Mouse (Mus musculus): ENCODE data around the gene Gfap. TPM values are rescaled to one million over a fixed set of nuclear protein-coding genes. Genes with fewer than 3 reads are reported as not detected.

Gfap gene
- total RNA-seq, 2 experiments from 2014 or later: 0.13 to 0.31 TPM

- DNase-seq (ENCODE audit: low spot score): no peak
- intact Hi-C loops (cut with DNase I): loop anchor here (2.0 to 10.0 kb wide), 2 partner anchors 154 to 254 kb away; no protein-coding TSS in a partner anchor
Measured at GRCm38 (mm10) chr11:102901199-102901598, 487 bp upstream of the Gfap start.

DNA sequence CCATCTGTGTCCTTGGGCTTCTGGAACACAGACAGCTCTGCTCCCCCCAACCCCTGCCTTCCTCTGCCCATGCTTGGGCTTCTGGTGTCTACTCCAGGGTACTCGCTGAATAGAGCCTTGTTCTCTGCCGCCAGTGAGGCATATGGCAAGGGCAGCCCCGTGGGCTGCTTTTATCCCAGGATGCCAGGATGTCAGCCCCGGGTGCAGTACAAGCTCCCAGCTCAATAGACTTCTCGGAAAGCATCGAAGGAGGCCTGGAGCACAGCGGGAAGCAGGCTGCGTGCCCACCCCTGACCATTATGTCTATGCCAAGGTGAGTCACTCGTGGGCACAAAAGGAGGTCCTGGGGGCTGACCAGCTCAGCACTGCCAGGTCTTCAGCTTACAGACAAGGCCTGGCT lies 2.3 kb downstream of the Gfap start:
- no peak for DNase-seq (ENCODE audit: low spot score)
- intact Hi-C loops (cut with DNase I): no loop called here

DNA sequence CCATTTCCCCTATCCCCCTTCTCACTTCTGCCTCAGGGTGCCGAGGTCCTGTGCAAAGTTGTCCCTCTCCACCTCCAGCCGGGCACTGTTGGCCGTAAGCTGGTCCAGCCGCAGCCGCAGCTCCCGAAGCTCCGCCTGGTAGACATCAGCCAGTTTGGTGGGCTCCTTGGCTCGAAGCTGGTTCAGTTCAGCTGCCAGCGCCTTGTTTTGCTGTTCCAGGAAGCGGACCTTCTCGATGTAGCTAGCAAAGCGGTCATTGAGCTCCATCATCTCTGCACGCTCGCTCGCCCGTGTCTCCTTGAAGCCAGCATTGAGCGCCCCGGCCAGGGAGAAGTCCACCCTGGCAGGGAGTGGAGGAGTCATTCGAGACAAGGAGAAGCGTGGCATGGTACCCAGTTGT lies 4.1 kb downstream of the Gfap start:
- DNase-seq (ENCODE audit: low spot score): no peak
- intact Hi-C loops (cut with DNase I): no loop called here

DNA sequence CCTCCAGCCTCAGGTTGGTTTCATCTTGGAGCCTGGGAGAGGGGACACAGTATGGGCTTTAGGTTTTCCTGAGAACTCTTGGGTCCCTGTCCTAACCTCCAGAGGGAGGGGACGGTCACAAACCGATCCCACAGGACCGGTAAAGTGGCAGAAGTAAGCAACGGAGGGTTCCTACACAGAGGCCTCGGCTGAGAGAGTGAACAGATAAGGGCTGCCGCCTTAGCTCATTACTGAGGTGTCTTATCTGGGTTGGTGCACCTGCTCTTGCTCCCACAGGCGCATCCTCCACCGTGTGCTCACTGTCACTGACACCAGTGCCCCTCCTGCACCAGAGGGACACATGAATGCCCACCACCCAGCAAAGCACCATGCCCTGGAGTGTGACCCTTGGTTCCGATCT lies 4.9 kb downstream of the Gfap start:
- intact Hi-C loops (cut with DNase I): no loop called here

DNA sequence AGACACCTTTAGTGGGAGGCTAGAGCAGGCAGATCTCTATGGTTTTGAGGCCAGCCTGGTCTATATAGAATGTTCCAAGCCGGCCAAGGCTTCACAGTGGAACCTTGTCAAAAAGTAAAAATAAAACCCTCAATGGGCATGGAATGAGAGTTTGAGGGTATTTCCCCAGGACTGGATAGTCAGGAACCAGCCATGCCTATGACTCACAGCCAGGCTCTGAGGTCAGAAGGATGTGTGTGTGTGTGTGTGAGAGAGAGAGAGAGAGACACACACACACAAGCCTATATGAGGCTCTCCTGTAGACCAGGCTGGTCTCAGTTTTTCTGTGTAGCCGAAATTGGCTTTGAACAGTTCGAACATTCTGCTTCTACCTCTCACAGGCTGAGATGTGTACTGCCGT lies 6.0 kb downstream of the Gfap start:
- DNase-seq (ENCODE audit: low spot score): no peak
- intact Hi-C loops (cut with DNase I): no loop called here

More for the DNA sequence above, 4.9 kb downstream of the Gfap start:
- DNase-seq (ENCODE audit: low spot score): no peak

- DNase-seq (ENCODE audit: low spot score): peak; percentile 50
- intact Hi-C loops (cut with DNase I): no loop called here
Measured at GRCm38 (mm10) chr11:102893015-102893651, 7.6 kb downstream of the Gfap start.

- intact Hi-C loops (cut with DNase I): no loop called here
- DNase-seq (ENCODE audit: low spot score): no peak
Measured at GRCm38 (mm10) chr11:102890096-102890495, 10.6 kb downstream of the Gfap start.

- no peak for DNase-seq (ENCODE audit: low spot score)
- intact Hi-C loops (cut with DNase I): no loop called here
Measured at GRCm38 (mm10) chr11:102888135-102888534, 12.6 kb downstream of the Gfap start.

DNA sequence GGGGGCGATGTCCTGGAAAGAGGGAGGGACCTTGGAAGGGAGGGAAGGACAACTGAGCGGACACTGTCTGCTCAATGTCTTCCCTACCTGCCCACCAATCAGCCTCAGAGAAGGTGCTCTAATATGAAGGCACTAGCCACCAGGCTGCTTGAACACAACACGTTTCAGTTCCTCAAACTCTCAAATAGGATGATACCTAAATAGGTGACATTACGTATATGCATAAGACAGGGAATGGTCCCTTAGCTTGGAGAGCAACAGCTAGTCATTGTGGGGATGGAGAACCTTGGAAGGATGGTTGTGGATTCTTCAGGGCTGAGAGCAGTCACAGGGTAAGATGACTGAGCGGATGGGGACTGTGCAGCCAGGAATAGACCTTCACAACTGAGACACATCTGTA lies 13.3 kb downstream of the Gfap start:
- intact Hi-C loops (cut with DNase I): no loop called here

DNA sequence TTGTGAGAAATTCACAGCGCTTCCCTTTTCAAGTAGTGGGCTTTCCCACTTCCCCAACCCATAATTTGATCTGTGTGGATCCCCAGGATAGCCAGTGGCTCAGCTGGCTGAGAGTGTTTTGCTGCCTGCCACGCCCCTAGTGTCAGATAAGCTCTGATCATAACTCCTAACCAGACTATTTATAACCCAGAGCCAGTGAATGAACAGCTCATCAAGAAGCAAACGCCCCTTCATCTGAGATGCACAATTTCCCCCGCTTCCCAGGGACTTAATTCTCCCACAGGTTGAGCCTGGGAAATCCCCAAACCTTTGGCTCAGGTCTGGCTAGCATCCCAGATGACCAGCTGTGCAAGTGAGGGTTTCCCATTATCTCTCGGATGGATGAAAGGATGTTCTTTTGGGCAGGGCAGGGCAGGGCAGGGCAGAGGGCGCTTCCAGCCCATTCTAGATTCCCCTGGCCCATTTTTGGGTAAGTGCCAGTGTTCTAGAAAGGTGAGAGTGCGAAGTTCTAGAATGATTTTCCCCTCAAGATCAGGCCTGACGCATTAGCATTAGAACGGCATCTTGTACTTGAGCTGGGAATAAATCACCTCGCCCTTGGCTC lies 16.0 kb downstream of the Gfap start, which contains the start of gene Fam187a:
Gene Fam187a (plus strand): TSS at position 554 of the 604 bp plus-strand sequence.
- DNase-seq (ENCODE audit: low spot score): no peak
- intact Hi-C loops (cut with DNase I): no loop called here

More for the DNA sequence above, 13.3 kb downstream of the Gfap start:
- DNase-seq (ENCODE audit: low spot score): no peak

GRCm38 (mm10) chr11:102881314-102882198 lies 19.2 kb downstream of the Gfap start:
- intact Hi-C loops (cut with DNase I): no loop called here
- DNase-seq (ENCODE audit: low spot score): no peak

- intact Hi-C loops (cut with DNase I): no loop called here
Measured at GRCm38 (mm10) chr11:102880585-102881313, 20.0 kb downstream of the Gfap start, which contains the start of the genes Eftud2 and Ccdc103. Eftud2 (minus strand) TSS chr11:102880985. Ccdc103 (plus strand) TSS chr11:102881204.

GRCm38 (mm10) chr11:102879558-102879957 lies 21.2 kb downstream of the Gfap start:
- intact Hi-C loops (cut with DNase I): no loop called here
- DNase-seq (ENCODE audit: low spot score): no peak

More at GRCm38 (mm10) chr11:102880585-102881313, 20.0 kb downstream of the Gfap start, which contains the start of the genes Eftud2 and Ccdc103:
- peak; percentile 79 for DNase-seq (ENCODE audit: low spot score)

DNA sequence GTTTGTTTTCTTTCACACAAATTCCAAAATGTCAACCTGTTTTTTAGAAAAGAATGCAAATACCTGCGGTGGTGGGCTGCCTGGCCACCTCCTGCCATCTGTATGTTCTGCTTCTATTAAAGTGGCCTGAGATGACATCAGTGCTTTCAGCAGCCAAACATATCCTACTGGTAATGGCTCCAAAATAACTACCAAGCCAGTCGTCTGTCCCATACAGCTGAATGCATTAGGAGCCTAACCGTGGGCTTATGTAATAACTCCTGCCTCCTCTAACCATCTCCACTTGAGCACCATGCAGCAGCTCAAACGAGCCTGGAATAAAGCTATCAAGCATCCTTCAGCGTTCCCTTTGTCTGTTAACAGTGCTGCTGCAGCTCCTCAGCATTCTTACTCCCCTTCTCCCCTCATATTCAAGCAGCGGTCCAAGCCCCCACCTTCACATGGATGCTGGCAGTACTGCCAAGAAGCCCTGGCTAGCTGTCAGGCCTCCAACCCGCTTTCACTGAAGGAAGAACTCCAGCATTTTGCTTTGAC lies 25.8 kb downstream of the Gfap start:
- DNase-seq (ENCODE audit: low spot score): no peak
- intact Hi-C loops (cut with DNase I): no loop called here

DNA sequence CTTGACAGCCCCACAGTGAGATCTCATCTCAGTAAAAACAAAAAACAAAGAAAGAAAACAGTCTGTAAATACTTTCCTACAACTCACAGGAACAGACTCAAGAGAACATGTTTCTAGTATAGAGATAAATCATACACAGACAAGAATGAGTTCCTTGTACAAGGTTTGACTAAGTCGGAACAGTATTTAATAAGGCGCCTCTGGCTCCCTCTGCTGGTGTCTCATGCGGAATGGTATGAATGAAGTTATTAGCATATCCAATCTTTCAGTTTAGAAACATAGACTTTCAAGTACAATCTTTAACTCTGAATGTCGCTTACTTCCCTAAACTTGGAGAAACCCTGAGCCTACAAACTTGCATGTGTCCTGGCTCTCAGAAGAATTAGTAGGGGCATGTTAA lies 36.4 kb downstream of the Gfap start:
- intact Hi-C loops (cut with DNase I): loop anchor here (1.0 kb wide), 1 partner anchor 90 kb away; no protein-coding TSS in a partner anchor
- DNase-seq (ENCODE audit: low spot score): no peak

DNA sequence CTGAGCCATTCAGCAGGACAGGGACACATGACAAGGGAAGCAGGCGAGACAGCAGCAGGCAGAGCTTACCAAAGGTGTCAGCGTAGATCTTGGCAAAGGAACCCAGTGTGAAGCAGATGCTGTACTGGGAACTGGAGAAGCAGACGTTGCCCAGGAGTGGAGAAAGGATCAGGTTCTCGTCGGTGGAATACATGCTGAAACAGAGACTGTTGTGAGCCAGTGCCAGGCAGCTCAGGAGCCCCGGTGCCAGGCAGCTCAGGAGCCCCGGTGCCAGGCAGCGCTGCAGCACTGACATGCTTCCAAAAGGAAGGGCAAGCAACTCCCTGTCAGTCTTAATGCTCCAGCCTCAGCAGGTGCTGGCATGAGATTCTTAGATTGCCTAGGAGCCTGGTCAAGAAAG lies 40.8 kb downstream of the Gfap start:
- intact Hi-C loops (cut with DNase I): no loop called here
- no peak for DNase-seq (ENCODE audit: low spot score)

GRCm38 (mm10) chr11:102858951-102859350 lies 41.8 kb downstream of the Gfap start:
- intact Hi-C loops (cut with DNase I): no loop called here
- no peak for DNase-seq (ENCODE audit: low spot score)

DNA sequence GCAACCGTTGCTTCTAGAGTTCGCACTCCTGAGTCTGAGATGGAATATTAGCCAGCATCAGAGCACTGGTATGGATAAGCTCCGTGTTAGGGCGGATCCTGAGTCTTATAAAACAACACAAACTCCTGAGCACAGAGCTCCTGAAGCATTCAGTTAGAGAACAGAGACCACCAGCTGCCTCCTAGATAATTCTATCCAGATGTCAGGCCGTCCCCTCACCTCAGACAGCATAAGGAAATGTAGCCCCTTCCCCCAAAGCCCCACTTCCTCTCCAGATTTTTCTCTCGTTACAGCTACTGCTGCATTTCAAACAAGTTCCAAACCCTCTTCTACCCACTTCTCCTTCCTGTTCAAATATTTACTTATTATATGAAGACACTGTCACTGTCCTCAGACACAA lies 44.8 kb downstream of the Gfap start:
- intact Hi-C loops (cut with DNase I): no loop called here
- no peak for DNase-seq (ENCODE audit: low spot score)

DNA sequence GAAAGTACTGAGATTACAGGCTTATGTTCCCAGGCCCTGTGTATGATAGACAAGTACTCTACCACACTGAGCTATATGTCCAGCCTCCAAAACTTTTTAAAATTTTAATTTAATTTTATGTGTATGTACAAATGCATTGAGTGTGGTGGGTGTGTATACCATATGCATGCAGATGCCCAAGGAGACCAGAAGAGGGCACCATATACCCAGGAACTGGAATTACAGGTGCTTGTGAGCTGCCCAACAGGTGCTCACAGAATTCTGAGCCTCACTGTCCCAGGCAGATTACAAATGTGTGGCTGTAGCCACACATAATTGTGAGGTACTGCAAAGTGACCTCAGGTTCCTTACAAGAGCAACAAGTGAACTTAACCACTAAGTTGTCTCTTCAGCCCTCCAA lies 47.0 kb downstream of the Gfap start:
- intact Hi-C loops (cut with DNase I): no loop called here
- DNase-seq (ENCODE audit: low spot score): no peak
